Mouse (Mus musculus): Measurements from ENCODE around the gene Tubg1. TPM values are rescaled to one million over a fixed set of nuclear protein-coding genes. Genes with fewer than 3 reads are reported as not detected.
"Not testable (repeated sequence)": the region's sequence is repeated elsewhere in the genome, so short reads cannot be mapped to it uniquely, and the experiment has no call there.

Tubg1 gene
- polyA plus RNA-seq, 1 experiment: 18.6 TPM

- TF ChIP-seq POLR2A (IDR thresholded peaks at IDR 0.05; ENCODE audit: borderline replicate concordance, low read depth, low read length): no peak
- TF ChIP-seq CTCF (IDR thresholded peaks at IDR 0.05; ENCODE audit: low read depth, low read length): no peak
- Histone ChIP-seq H3K4me3 (ENCODE audit: insufficient read depth, low read length) (peak overlapping the region; percentile 73), H3K27ac (ENCODE audit: insufficient read depth, low read depth, low read length) (peak overlapping the region; percentile 49), H3K4me1 (ENCODE audit: control insufficient read depth, insufficient read depth, low read length) (peaks cover 26% of the 10 kb centered on the region)
Measured at GRCm38 (mm10) chr11:101120545-101121188, 929 bp downstream of the Tubg1 start.

- not testable (repeated sequence) for H3K4me3 ChIP-seq (ENCODE audit: insufficient read depth, low read length); H3K27ac ChIP-seq (ENCODE audit: insufficient read depth, low read depth, low read length); H3K4me1 ChIP-seq (ENCODE audit: control insufficient read depth, insufficient read depth, low read length)
Measured at GRCm38 (mm10) chr11:101124494-101124893, 4.8 kb downstream of the Tubg1 start.

GRCm38 (mm10) chr11:101125008-101125407 lies 5.3 kb downstream of the Tubg1 start:
- H3K4me3 ChIP-seq (ENCODE audit: insufficient read depth, low read length); H3K4me1 ChIP-seq (ENCODE audit: control insufficient read depth, insufficient read depth, low read length); H3K27ac ChIP-seq (ENCODE audit: insufficient read depth, low read depth, low read length): not testable (repeated sequence)

GRCm38 (mm10) chr11:101127075-101127474 lies 7.3 kb downstream of the Tubg1 start:
- TF ChIP-seq POLR2A (IDR thresholded peaks at IDR 0.05; ENCODE audit: borderline replicate concordance, low read depth, low read length) (no peak), CTCF (IDR thresholded peaks at IDR 0.05; ENCODE audit: low read depth, low read length) (no peak)
- Histone ChIP-seq H3K27ac (ENCODE audit: insufficient read depth, low read depth, low read length) (no peak overlapping the region), H3K4me3 (ENCODE audit: insufficient read depth, low read length) (no peak overlapping the region), H3K4me1 (ENCODE audit: control insufficient read depth, insufficient read depth, low read length) (peaks cover 13% of the 10 kb centered on the region)

- Histone ChIP-seq H3K4me1 (ENCODE audit: control insufficient read depth, insufficient read depth, low read length) (peaks cover 13% of the 10 kb centered on the region), H3K4me3 (ENCODE audit: insufficient read depth, low read length) (no peak overlapping the region), H3K27ac (ENCODE audit: insufficient read depth, low read depth, low read length) (no peak overlapping the region)
- no peak for TF ChIP-seq POLR2A (IDR thresholded peaks at IDR 0.05; ENCODE audit: borderline replicate concordance, low read depth, low read length)
- no peak for TF ChIP-seq CTCF (IDR thresholded peaks at IDR 0.05; ENCODE audit: low read depth, low read length)
Measured at GRCm38 (mm10) chr11:101128996-101129577, 9.3 kb downstream of the Tubg1 start.

DNA sequence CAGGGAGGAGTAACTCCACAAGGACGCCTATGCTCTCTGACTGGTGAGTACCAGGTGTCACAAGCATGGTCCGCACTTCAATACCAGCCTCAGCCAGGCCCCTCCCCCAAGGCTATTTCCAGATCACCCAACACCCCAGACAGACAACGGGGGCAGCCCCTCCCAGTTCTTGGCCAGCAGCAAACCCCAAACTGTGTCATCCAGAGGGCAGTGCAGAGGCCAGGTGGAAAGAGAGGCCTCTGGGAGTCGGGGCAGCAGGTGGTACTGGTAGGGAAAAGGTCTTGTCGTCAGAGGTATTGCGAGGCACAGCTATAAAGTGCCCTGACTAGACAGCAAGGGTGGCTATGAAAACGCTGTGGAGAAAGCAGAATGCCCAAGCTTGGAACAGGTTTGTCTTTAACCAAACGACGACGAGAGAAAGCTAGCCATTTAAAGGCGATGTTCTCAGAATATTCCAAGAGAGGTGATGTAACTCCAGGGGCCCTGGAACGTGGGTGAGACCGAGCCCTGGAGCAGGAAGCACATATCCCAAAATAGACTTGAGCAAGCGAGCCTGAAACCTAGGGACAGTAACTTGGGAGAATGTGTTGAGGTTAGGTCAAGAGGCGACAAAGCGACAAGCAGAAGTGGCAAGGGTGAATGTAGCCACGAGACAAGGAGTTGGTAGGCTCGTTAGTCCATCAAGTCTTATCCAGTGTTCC lies 10.5 kb downstream of the Tubg1 start:
- no peak overlapping the region for H3K27ac ChIP-seq (ENCODE audit: insufficient read depth, low read depth, low read length)
- peaks cover 13% of the 10 kb centered on the region for H3K4me1 ChIP-seq (ENCODE audit: control insufficient read depth, insufficient read depth, low read length)
- no peak overlapping the region for H3K4me3 ChIP-seq (ENCODE audit: insufficient read depth, low read length)
- TF ChIP-seq POLR2A (IDR thresholded peaks at IDR 0.05; ENCODE audit: borderline replicate concordance, low read depth, low read length) (no peak), CTCF (IDR thresholded peaks at IDR 0.05; ENCODE audit: low read depth, low read length) (no peak)

- Histone ChIP-seq H3K27ac (ENCODE audit: insufficient read depth, low read depth, low read length) (no peak overlapping the region), H3K4me1 (ENCODE audit: control insufficient read depth, insufficient read depth, low read length) (peaks cover 13% of the 10 kb centered on the region), H3K4me3 (ENCODE audit: insufficient read depth, low read length) (no peak overlapping the region)
- TF ChIP-seq POLR2A (IDR thresholded peaks at IDR 0.05; ENCODE audit: borderline replicate concordance, low read depth, low read length): no peak
- no peak for TF ChIP-seq CTCF (IDR thresholded peaks at IDR 0.05; ENCODE audit: low read depth, low read length)
Measured at GRCm38 (mm10) chr11:101131187-101131586, 11.4 kb downstream of the Tubg1 start.

DNA sequence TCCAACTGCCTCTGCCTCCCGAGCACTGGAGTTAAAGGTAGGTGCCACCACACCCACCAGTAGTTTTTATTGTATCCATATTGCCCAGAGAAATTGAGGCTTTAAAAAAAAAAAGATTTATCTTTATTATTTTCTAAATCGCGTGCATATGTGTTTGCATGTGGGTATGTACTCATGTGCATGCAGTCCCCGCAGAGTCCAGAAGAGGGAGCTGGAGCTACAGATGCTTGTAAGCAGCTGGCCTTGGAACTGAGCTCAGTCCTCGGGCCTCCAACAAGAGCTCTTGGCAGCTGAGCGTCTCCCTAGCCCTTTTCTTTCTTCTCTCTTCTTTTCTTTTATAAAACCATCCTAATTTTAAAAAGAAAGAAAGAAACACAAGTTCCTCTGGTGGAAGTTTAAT lies 12.0 kb downstream of the Tubg1 start:
- no peak overlapping the region for H3K4me3 ChIP-seq (ENCODE audit: insufficient read depth, low read length)
- H3K27ac ChIP-seq (ENCODE audit: insufficient read depth, low read depth, low read length): no peak overlapping the region
- peak; percentile 24 for TF ChIP-seq CTCF (IDR thresholded peaks at IDR 0.05; ENCODE audit: low read depth, low read length)
- no peak for TF ChIP-seq POLR2A (IDR thresholded peaks at IDR 0.05; ENCODE audit: borderline replicate concordance, low read depth, low read length)
- H3K4me1 ChIP-seq (ENCODE audit: control insufficient read depth, insufficient read depth, low read length): peaks cover 13% of the 10 kb centered on the region

DNA sequence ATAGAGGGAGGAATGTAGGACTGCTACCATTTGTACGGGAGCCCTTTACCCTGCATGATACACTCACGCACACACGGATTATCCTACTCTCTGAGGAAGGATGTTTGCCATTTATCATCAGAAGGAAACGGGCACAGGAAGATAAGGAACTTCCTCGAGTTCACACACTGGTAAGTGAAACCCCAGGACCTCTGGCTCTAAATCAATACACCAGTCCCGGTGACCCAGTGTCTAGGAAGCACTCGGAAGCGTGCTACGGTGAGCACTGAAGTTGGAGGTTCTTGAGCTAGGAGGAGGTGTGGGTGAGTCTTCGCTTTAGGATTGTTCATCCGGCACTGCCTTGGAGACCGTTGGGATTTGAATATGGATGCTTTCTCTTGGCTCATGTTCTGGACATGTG lies 13.3 kb downstream of the Tubg1 start:
- TF ChIP-seq CTCF (IDR thresholded peaks at IDR 0.05; ENCODE audit: low read depth, low read length): no peak
- Histone ChIP-seq H3K4me3 (ENCODE audit: insufficient read depth, low read length) (no peak overlapping the region), H3K27ac (ENCODE audit: insufficient read depth, low read depth, low read length) (no peak overlapping the region), H3K4me1 (ENCODE audit: control insufficient read depth, insufficient read depth, low read length) (peaks cover 13% of the 10 kb centered on the region)

- TF ChIP-seq POLR2A (IDR thresholded peaks at IDR 0.05; ENCODE audit: borderline replicate concordance, low read depth, low read length): no peak
- no peak for TF ChIP-seq CTCF (IDR thresholded peaks at IDR 0.05; ENCODE audit: low read depth, low read length)
- H3K27ac ChIP-seq (ENCODE audit: insufficient read depth, low read depth, low read length): no peak overlapping the region
- H3K4me1 ChIP-seq (ENCODE audit: control insufficient read depth, insufficient read depth, low read length): peaks cover 16% of the 10 kb centered on the region
- H3K4me3 ChIP-seq (ENCODE audit: insufficient read depth, low read length): no peak overlapping the region
Measured at GRCm38 (mm10) chr11:101134217-101134865, 14.6 kb downstream of the Tubg1 start.
